Mouse (Mus musculus): Measurements from ENCODE around the gene Vps54.

Gene Vps54

GRCm38 (mm10) chr11:21328141-21328540 is 89.1 kb downstream of the Vps54 start:
- DNase-seq (ENCODE audit: inconsistent age in 2 of 2, low spot score in 1 of 2): no peak

GRCm38 (mm10) chr11:21332639-21333295 is 93.7 kb downstream of the Vps54 start:
- DNase-seq (ENCODE audit: inconsistent age in 2 of 2, low spot score in 1 of 2): no peak

- DNase-seq (ENCODE audit: inconsistent age in 2 of 2, low spot score in 1 of 2): peak in 1 of 2 experiments; percentile 19
Observed at GRCm38 (mm10) chr11:21337855-21338254, 98.8 kb downstream of the Vps54 start.

GRCm38 (mm10) chr11:21339088-21339487 is 100.0 kb downstream of the Vps54 start:
- DNase-seq (ENCODE audit: inconsistent age in 2 of 2, low spot score in 1 of 2): no peak

- DNase-seq (ENCODE audit: inconsistent age in 2 of 2, low spot score in 1 of 2): no peak
Observed at GRCm38 (mm10) chr11:21343490-21343889, 104.4 kb downstream of the Vps54 start.

- DNase-seq (ENCODE audit: inconsistent age in 2 of 2, low spot score in 1 of 2): no peak
Observed at GRCm38 (mm10) chr11:21346020-21346419, 106.9 kb downstream of the Vps54 start.

- DNase-seq (ENCODE audit: inconsistent age in 2 of 2, low spot score in 1 of 2): no peak
Observed at GRCm38 (mm10) chr11:21348890-21349289, 109.8 kb downstream of the Vps54 start.

- no peak for DNase-seq (ENCODE audit: inconsistent age in 2 of 2, low spot score in 1 of 2)
Observed at GRCm38 (mm10) chr11:21351296-21351695, 112.2 kb downstream of the Vps54 start.

GRCm38 (mm10) chr11:21363144-21363940 is 124.3 kb downstream of the Vps54 start:
- DNase-seq (ENCODE audit: inconsistent age in 2 of 2, low spot score in 1 of 2): peak; percentile 7 to 65

GRCm38 (mm10) chr11:21368466-21368865 is 129.4 kb downstream of the Vps54 start:
- DNase-seq (ENCODE audit: inconsistent age in 2 of 2, low spot score in 1 of 2): no peak

GRCm38 (mm10) chr11:21369248-21370016 is 130.4 kb downstream of the Vps54 start:
- peak; percentile 13 to 77 for DNase-seq (ENCODE audit: inconsistent age in 2 of 2, low spot score in 1 of 2)

- peak; percentile 87 to 94 for DNase-seq (ENCODE audit: inconsistent age in 2 of 2, low spot score in 1 of 2)
Observed at GRCm38 (mm10) chr11:21370399-21371121, 131.5 kb downstream of the Vps54 start.
